Mouse (Mus musculus): ENCODE results near the gene Peg3. TPM values are rescaled to one million over a fixed set of nuclear protein-coding genes. Genes with fewer than 3 reads are reported as not detected.

Gene Peg3
- polyA plus RNA-seq, 1 experiment from 2014 or later = 116 TPM

- no peak overlapping the region for H3K27ac ChIP-seq
- peaks cover 9% of the 10 kb centered on the region; the same call in 1 of the 2 replicates for H3K9me3 ChIP-seq
- H3K36me3 ChIP-seq = peaks cover 57% of the 10 kb centered on the region
- no peaks in the 10 kb centered on the region for H3K27me3 ChIP-seq (replicated peaks)
- H3K9ac ChIP-seq = no peak overlapping the region
- WGBS = 94% methylated on average over 23 of the region's 23 CpGs
- no peak for ATAC-seq (ENCODE audit: low FRiP score, low read depth)
- H3K4me1 ChIP-seq = no peaks in the 10 kb centered on the region
- H3K4me3 ChIP-seq = no peak overlapping the region
- H3K4me2 ChIP-seq (replicated peaks) = no peak overlapping the region
Observed at GRCm38 (mm10) chr7:6707416-6708015, 22.7 kb downstream of the Peg3 start.

GRCm38 (mm10) chr7:6699230-6699629, 31.0 kb downstream of the Peg3 start:
- no peaks in the 10 kb centered on the region for H3K9me3 ChIP-seq
- no peaks in the 10 kb centered on the region for H3K27me3 ChIP-seq (replicated peaks)
- no peak overlapping the region for H3K27ac ChIP-seq
- no peaks in the 10 kb centered on the region for H3K4me1 ChIP-seq
- ATAC-seq (ENCODE audit: low FRiP score, low read depth) = no peak
- no peaks in the 10 kb centered on the region for H3K36me3 ChIP-seq
- 86% methylated on average over 3 of the region's 3 CpGs for WGBS
- no peak overlapping the region for H3K4me2 ChIP-seq (replicated peaks)
- no peak overlapping the region for H3K4me3 ChIP-seq
- H3K9ac ChIP-seq = no peak overlapping the region

DNA sequence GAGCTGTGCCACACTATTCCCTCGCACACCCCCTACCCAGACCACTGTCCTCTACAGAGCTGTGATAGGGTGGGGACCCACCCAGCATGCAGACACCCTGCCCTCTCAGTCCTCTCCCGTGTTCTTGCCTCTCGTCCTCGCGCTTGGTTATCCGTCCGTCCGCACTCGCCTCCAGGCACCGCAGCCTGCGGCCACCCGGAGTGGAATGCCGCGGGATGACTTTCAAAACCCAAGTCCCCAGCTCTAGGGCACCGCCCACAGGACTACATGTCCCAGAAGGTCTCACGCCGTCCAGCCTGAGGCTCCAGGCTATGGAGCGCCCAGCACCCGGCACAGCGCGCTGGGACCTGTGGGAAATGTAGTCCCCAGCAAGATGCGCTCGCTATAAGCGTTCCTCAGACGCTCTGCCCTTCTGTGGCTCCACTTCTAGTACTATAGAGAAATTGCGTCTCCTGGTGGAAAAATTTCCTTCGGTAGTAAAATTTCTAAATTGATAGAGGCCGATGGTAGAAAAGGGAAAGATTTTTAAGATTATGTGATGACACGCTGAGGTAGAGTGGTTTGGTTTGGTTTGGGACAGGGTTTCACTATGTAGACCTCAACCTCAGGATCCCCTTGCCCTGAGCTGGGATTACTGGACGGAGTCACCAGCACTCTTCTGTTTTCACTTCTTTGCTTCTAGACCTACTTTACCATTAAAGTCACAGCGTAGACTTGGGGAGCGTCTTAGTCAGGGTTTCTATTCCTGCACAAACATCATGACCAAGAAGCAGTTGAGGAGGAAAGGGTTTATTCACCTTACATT, 33.8 kb downstream of the Peg3 start, which contains the start of gene Zim1:
Zim1 (minus strand) TSS at position 210 of the 805 bp plus-strand sequence.
- Histone ChIP-seq H3K4me2 (replicated peaks) (peak within 1 kb of the TSS; percentile 73), H3K27ac (no peak within 1 kb of the TSS), H3K27me3 (replicated peaks) (no peaks in the 10 kb centered on the region), H3K4me3 (peak within 1 kb of the TSS; percentile 41), H3K36me3 (no peaks in the 10 kb centered on the region), H3K4me1 (no peaks in the 10 kb centered on the region), H3K9me3 (no peaks in the 10 kb centered on the region), H3K9ac (no peak within 1 kb of the TSS)
- 11% methylated on average over 32 of the region's 32 CpGs for WGBS
- ATAC-seq (ENCODE audit: low FRiP score, low read depth) = peak; percentile 100

DNA sequence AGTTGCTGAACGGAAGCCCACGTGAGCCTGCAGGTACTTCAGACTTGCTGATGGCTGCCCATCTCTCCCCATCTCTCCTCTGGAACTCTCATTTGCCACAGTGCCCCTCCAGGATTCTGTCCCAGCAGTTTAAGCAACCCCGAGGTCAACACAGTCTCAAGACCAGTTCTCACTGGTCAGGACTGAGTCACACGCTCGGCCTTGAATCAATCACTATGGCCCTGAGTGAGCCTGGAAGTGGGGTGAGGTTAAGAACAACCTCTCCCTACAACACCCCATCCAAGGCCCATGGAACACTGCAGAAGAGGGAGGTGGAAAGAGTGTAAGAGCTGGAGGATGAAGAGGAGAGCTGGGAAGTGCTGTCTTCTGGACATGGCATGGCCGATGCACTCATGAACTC, 44.7 kb downstream of the Peg3 start:
- Histone ChIP-seq H3K9me3 (no peaks in the 10 kb centered on the region), H3K4me2 (replicated peaks) (no peak overlapping the region), H3K4me3 (no peak overlapping the region), H3K4me1 (no peaks in the 10 kb centered on the region), H3K9ac (no peak overlapping the region), H3K27ac (no peak overlapping the region), H3K27me3 (replicated peaks) (no peaks in the 10 kb centered on the region), H3K36me3 (no peaks in the 10 kb centered on the region)
- WGBS = 91% methylated on average over 6 of the region's 6 CpGs
- ATAC-seq (ENCODE audit: low FRiP score, low read depth) = no peak

GRCm38 (mm10) chr7:6666726-6667125, 63.5 kb downstream of the Peg3 start:
- Histone ChIP-seq H3K4me1 (no peaks in the 10 kb centered on the region), H3K9me3 (no peaks in the 10 kb centered on the region), H3K4me3 (no peak overlapping the region), H3K9ac (no peak overlapping the region), H3K27ac (no peak overlapping the region), H3K4me2 (replicated peaks) (no peak overlapping the region), H3K27me3 (replicated peaks) (no peaks in the 10 kb centered on the region), H3K36me3 (no peaks in the 10 kb centered on the region)
- no peak for ATAC-seq (ENCODE audit: low FRiP score, low read depth)
- 81% methylated on average over 3 of the region's 3 CpGs for WGBS

DNA sequence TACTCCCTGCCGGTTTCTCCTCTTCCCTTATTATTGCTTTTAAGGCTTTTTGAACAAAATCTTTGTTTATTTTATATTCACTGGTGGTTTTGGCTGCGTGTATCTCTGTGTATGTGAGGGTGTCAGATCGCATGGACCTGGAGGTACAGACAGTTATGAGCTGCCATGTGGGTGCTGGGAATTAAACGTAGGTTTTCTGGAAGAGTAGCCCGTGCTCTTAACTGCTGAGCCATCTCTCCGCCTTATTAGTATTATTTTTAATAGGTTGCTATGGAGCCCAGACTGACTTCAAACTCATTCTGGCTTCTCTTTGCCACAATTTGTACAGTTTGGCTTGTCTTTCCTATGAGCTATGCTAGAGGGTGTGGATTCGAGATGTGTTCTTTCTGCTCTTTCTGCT, 66.8 kb downstream of the Peg3 start:
- ATAC-seq (ENCODE audit: low FRiP score, low read depth) = no peak
- H3K4me3 ChIP-seq = no peak overlapping the region
- 80% methylated on average over 7 of the region's 7 CpGs for WGBS
- no peaks in the 10 kb centered on the region for H3K27me3 ChIP-seq (replicated peaks)
- H3K9me3 ChIP-seq = no peaks in the 10 kb centered on the region
- H3K9ac ChIP-seq = no peak overlapping the region
- no peak overlapping the region for H3K27ac ChIP-seq
- H3K4me1 ChIP-seq = no peaks in the 10 kb centered on the region
- no peak overlapping the region for H3K4me2 ChIP-seq (replicated peaks)
- no peaks in the 10 kb centered on the region for H3K36me3 ChIP-seq

- no peak for ATAC-seq (ENCODE audit: low FRiP score, low read depth)
- no peaks in the 10 kb centered on the region for H3K27me3 ChIP-seq (replicated peaks)
- no peak overlapping the region for H3K4me2 ChIP-seq (replicated peaks)
- no peak overlapping the region for H3K4me3 ChIP-seq
- H3K4me1 ChIP-seq = no peaks in the 10 kb centered on the region
- H3K27ac ChIP-seq = no peak overlapping the region
- 34% methylated on average over 2 of the region's 2 CpGs for WGBS
- no peaks in the 10 kb centered on the region for H3K36me3 ChIP-seq
- H3K9me3 ChIP-seq = no peaks in the 10 kb centered on the region
- H3K9ac ChIP-seq = no peak overlapping the region
Observed at GRCm38 (mm10) chr7:6659605-6660004, 70.6 kb downstream of the Peg3 start.

- Histone ChIP-seq H3K4me1 (no peaks in the 10 kb centered on the region), H3K27me3 (replicated peaks) (no peaks in the 10 kb centered on the region), H3K4me2 (replicated peaks) (no peak overlapping the region), H3K9me3 (no peaks in the 10 kb centered on the region), H3K36me3 (no peaks in the 10 kb centered on the region), H3K4me3 (no peak overlapping the region), H3K27ac (no peak overlapping the region), H3K9ac (no peak overlapping the region)
- WGBS = 93% methylated on average over 7 of the region's 7 CpGs
- ATAC-seq (ENCODE audit: low FRiP score, low read depth) = no peak
Observed at GRCm38 (mm10) chr7:6658606-6659005, 71.6 kb downstream of the Peg3 start.

Other genes starting within 250 kb of the Peg3 start
- gene Olfr5, start 243.5 kb downstream of the Peg3 start, polyA plus RNA-seq (2016; fragmentation: Nextera tagmentation; extraction: Ambion mirVana) = not detected in 2 replicates
- not detected in 2 replicates for gene Olfr1347, start 230.7 kb downstream of the Peg3 start, polyA plus RNA-seq (2016; fragmentation: Nextera tagmentation; extraction: Ambion mirVana)
- not detected in 2 replicates for gene Olfr1348, start 221.7 kb downstream of the Peg3 start, polyA plus RNA-seq (2016; fragmentation: Nextera tagmentation; extraction: Ambion mirVana)
- gene Olfr1349, start 207.5 kb downstream of the Peg3 start, polyA plus RNA-seq (2016; fragmentation: Nextera tagmentation; extraction: Ambion mirVana) = not detected in 2 replicates
- gene Olfr1350, start 165.6 kb downstream of the Peg3 start, polyA plus RNA-seq (2016; fragmentation: Nextera tagmentation; extraction: Ambion mirVana) = not detected in 2 replicates
- 1.1 and 1.5 TPM in 2 replicates for gene Zim1, start 34.0 kb downstream of the Peg3 start, polyA plus RNA-seq (2016; fragmentation: Nextera tagmentation; extraction: Ambion mirVana)
- 17.3 and 17.5 TPM in 2 replicates for gene Usp29, start 147 bp upstream of the Peg3 start, polyA plus RNA-seq (2016; fragmentation: Nextera tagmentation; extraction: Ambion mirVana)